Mouse (Mus musculus) megakaryocyte, adult 5-6 weeks (primary cell): ENCODE measurements around the gene Fam162b. TPM values are rescaled to one million over a fixed set of nuclear protein-coding genes. Genes with fewer than 3 reads are reported as not detected.

Experiments used
- total RNA-seq, 2 experiments: library from RNA; stranded (forward) in 1 of 2; stranded (reverse) in 1 of 2; fragments of 153-499, 151-499 nt in 1 of 2; fragments of 221-1000, 200-1000 nt in 1 of 2; gene quantifications; 2 replicates each; pipeline versions ENCODE4 v1.2.3 to v1.2.4; 2015 to 2017

The Fam162b gene
- total RNA-seq, 2 experiments from 2014 or later, result not detected

Other genes starting within 250 kb of the Fam162b start
- gene Gm49339, start 109.9 kb downstream of the Fam162b start, total RNA-seq (2015), result 18.4 and 53.3 TPM in 2 replicates
- gene Gm49339, start 109.9 kb downstream of the Fam162b start, total RNA-seq (2017), result 25.7 and 36.4 TPM in 2 replicates
- 418 and 485 TPM in 2 replicates for gene Lilr4b, start 109.9 kb downstream of the Fam162b start, total RNA-seq (2015)
- gene Lilr4b, start 109.9 kb downstream of the Fam162b start, total RNA-seq (2017), result 237 and 284 TPM in 2 replicates
- gene Lilrb4a, start 99.6 kb downstream of the Fam162b start, total RNA-seq (2015), result 925 and 1,007 TPM in 2 replicates
- gene Lilrb4a, start 99.6 kb downstream of the Fam162b start, total RNA-seq (2017), result 681 and 727 TPM in 2 replicates
- gene Gprc6a, start 40.9 kb upstream of the Fam162b start, total RNA-seq (2015), result not detected in 2 replicates
- gene Gprc6a, start 40.9 kb upstream of the Fam162b start, total RNA-seq (2017), result not detected in 2 replicates
- gene Rfx6, start 87.2 kb upstream of the Fam162b start, total RNA-seq (2015), result not detected in 2 replicates
- not detected in 2 replicates for gene Rfx6, start 87.2 kb upstream of the Fam162b start, total RNA-seq (2017)